Mouse (Mus musculus) layer of hippocampus, postnatal 10 days (tissue): ENCODE results near the gene Twsg1. TPM values are rescaled to one million over a fixed set of nuclear protein-coding genes. Genes with fewer than 3 reads are reported as not detected.

Source experiments
- DNase-seq, 2 experiments: peaks; one replicate each; pipeline ENCODE4 v3.0.0; 2021; ENCODE audit warnings: low spot score in 2 of 2
- total RNA-seq, 2 experiments: library from RNA; stranded (reverse); gene quantifications; 2 replicates each; pipeline ENCODE4 v1.2.3; 2021

Gene Twsg1
- total RNA-seq, 2 experiments from 2014 or later, result 34.8 to 35.3 TPM

DNA sequence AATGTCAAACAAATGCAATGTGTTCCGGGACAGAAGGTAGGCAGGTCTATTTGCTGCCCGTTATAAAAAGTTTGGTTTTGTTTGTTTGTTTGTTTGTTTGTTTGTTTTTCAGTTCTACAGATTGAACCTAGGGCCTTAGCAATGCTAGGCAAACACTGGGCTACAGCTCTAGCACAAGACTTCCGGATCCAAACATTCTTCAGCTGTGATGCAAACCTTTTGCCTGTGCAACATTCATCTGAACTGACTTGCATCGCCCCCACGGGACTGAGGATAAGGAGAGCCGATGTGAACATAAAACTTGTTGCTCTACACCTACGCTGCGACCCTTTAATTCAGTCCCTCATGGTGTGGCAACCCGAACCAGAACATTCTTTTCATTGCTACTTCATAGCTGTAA is 64.5 kb downstream of the Twsg1 start:
- DNase-seq, result no peak

DNA sequence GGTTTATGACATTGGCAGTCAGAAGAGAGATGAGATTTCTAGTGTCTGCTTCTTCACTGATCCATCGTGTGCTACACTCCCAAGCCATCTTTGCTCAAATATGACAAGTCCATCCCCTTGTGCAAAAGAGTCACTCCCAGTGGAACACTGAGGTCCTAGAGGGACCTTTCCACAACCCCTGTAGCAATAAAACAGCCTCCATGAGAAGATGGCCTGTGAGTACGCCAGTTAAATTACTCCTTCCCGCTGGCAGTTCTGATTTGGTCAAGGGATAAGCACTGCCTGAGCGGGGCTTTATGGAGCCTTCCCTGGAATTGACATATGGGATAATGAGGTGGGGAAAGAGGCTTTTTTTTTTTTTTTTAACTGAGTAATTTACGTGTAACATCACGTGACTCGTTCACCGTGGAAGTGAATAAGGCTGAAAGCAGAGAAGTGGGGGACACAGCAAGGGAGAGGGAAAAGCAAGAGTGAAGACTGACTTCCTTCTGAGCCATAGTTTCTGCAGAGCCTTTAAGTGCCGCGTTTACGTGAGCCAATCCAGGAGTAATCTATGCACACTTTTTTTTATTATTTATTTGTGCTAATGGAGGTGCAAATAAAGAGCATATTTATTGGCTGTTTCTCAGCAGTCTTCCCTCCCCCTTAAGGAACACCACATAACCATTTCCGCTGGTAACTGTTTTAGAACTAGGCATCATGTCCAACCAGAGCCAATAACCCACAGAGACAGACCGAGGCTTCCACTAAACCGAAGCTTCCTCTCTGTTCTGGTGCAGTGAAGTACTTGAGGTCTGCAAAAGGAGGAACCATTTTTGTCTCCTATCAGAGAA is 65.1 kb downstream of the Twsg1 start, which contains the start of gene Ralbp1:
TSS of gene Ralbp1 (minus strand) at position 102 of the 833 bp plus-strand sequence.
- DNase-seq, result peak; percentile 36 to 47

DNA sequence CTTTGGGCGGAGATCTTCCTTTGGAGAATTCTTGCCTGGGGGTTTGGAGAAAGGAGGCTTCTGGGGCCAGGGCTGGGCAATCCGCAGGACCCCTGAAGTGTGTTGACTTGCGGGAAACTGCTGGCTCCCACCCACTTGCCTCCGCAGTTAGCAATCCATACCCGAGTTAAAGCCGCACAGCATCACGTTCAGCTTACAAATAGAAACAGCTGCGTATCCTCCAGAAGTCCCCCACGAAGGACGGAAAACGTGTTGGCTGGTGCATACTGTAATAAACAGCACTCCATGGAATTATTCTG is 65.7 kb downstream of the Twsg1 start:
- DNase-seq, result no peak

DNA sequence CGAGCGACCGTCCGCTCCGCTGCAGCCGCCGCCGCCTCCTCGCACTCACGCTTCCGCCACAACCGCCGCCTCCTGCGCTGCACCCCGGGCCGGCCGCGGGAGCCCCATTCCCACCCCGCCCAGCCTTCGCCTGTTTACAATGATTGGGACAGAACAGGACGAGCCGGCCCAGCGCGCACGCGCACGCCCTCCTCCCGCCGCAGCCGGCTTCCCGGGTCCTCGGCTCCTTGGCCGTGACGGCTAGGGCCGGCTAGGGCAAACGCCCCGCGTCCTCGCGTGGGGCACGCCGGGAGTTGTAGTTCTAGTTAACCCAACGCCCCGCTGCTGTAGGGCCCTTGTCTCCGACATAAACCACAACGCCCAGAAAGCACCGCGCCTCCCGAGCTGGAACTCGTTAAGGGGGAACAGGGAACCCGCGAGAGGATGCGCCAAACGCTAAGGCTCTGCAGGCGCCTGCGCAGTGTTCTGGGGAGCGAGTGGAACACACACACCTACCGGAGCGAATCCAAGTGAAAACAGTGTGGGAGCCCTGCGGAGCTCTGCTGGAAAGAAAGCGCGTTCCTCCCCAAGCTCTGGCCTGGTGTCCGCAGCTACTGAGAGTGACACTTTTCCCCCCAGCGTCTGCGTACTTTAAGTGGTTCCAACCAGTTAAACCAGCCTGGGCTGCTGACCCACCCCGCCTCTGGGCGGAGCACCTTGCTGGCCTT is 66.2 kb downstream of the Twsg1 start:
- peak; percentile 98 to 99 for DNase-seq

DNA sequence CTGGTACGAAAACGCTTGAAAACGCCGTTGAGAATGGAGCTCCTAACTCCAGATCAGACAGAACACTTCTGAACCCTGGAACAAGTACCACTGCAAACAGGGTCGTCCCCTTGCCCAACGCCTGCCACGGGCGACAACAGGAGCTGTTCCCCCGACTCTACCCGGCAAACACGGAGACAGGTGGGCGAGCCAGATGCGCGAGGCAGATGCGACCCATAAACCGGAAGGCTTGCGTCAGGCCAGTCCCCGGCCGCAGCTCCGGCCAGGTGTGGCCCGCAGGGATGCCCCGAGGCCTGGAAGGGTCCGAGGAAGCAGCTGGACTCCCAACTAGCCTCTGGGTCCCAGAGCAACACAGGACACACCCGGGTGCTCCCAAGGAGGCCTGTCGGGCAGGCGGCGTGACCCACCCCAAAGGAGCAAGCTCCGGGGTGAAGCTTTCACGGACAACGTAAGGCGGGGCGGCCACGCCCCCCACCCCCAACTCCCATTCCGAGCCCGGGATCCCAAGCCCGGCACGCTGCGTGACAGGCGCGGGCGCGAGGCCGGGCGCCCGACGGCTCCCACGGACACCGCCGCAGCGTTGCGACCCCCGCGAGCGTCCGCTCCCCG is 66.9 kb downstream of the Twsg1 start:
- DNase-seq, result no peak

DNA sequence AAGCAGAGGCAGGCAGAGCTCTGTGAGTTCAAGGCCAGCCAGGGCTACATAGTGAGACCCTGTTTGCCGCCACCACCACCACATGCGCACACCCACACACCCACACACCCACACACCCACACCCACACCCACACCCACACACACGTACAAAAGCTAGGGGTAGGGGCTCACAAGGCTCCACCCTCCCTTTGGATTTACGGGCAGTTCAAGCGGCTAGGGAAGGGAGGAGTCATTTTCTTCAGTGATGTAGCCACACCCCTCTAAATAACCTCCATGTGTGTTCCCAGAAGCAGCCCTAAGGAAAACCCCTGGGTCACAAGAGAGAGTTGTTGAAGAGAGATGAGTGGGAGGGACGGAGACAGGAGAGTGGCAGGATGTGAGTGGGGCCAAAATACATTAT is 74.0 kb downstream of the Twsg1 start:
- no peak for DNase-seq

DNA sequence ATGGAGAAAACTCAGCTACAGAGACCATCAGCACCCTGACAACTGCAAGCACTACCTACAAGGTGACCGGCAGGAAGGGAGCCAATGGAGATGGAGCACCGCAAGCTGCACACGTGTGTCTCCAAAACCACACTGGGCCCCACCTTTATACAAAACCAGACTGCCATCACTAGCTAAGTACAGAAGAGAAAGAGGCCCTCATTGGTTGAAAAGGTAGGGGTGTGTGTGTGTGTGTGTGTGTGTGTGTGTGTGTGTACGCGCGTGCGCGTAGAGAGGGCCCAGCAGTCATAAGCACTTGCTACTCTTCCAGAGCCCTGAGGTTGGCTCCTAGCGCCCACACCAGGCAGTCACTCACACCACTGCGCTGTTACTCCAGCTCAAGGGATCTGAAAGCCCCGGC is 77.2 kb downstream of the Twsg1 start:
- no peak for DNase-seq

DNA sequence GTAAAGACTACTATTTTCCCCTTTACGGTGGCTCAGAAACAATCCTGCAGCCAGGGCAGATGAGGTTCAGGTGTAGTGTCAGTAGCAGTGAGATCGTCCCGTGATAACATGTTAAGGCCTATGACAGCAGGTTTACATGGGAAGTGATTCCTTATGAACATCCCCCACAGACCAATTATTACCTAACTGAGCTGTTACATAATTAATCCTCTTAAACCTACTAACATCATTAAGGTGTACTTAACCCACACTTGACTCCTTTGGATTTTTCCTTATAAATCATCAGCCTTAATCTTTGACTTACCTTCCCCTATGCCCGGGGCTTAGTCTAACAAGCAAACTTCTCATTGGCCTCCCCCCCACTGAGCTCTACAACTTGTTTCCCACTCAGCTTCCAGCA is 77.9 kb downstream of the Twsg1 start:
- no peak for DNase-seq

DNA sequence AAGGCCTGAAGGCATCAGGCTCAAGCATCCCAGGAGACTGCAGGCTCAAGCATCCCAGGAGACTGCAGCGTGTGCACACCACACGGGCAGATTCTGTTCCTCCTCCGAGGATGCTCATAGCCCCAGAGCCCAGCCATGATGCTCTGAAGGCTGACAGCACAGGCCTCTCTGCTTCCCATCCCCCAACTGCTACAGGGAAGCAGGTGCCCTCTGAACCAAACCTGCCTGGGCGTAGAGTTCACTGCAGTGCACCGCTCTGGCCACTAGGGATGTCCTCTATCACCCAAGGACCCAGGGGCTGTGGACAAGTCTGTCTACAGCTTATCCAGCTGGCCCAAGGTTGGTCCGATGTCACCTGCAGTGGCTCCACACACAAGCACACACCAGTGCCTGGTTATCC is 78.4 kb downstream of the Twsg1 start:
- no peak for DNase-seq

DNA sequence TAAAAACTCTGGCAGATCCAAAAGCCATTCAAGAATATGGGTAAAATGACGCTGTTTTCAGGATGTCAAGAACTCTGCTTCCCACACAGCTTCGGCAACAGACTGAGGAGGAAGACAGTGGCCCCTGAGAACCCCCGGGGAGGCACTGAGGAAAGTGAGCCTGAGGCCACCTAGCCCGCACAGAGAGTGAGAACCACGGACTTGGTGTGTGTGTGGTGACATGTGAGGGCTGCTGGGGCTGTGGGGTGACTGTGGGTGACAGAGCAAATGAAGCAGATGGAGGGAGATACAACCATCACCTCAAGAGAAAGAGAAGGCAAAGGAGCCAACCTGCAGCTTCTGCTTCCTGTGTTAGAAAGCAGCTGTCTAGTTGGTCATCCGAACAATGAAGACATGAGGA is 79.0 kb downstream of the Twsg1 start:
- no peak for DNase-seq

Other genes with a start within 250 kb of the Twsg1 start
- gene Rab31, start 178.5 kb downstream of the Twsg1 start, total RNA-seq, result 10 to 100 TPM; 58.2 to 58.4 TPM
- gene Ppp4r1, start 168.7 kb downstream of the Twsg1 start, total RNA-seq, result 10 to 100 TPM; 45.5 to 58.6 TPM
- gene Ralbp1, start 65.4 kb downstream of the Twsg1 start, total RNA-seq, result 10 to 100 TPM; 36.2 to 38.8 TPM
- 100 to 1,000 TPM; 102 to 116 TPM for gene Ankrd12, start 125.9 kb upstream of the Twsg1 start, total RNA-seq
- gene Ndufv2, start 150.3 kb upstream of the Twsg1 start, total RNA-seq, result 100 to 1,000 TPM; 229 to 246 TPM
- 10 to 100 TPM; 48.4 to 52.9 TPM for gene Washc1, start 160.3 kb upstream of the Twsg1 start, total RNA-seq
- 1 to 10 TPM; 4.9 to 6.9 TPM for gene Ddx11, start 172.3 kb upstream of the Twsg1 start, total RNA-seq